Mouse (Mus musculus) lung, postnatal 10 days (tissue): Measurements from ENCODE around the gene Gli1.
A peak's percentile ranks its signal among the peaks of the same experiment; 100 is the strongest.

ENCODE experiments used
- DNase-seq: peaks from one replicate; pipeline ENCODE4 v3.0.0; 2021

Gene Gli1

GRCm38 (mm10) chr10:127343029-127343428, 1.3 kb upstream of the Gli1 start:
- DNase-seq: no peak

GRCm38 (mm10) chr10:127341360-127341690, 449 bp downstream of the Gli1 start:
- no peak for DNase-seq

- peak; percentile 52 for DNase-seq
Measured at GRCm38 (mm10) chr10:127340577-127341359, 1.0 kb downstream of the Gli1 start.

- peak; percentile 80 for DNase-seq
Measured at GRCm38 (mm10) chr10:127339683-127340576, 1.8 kb downstream of the Gli1 start.

- DNase-seq: peak; percentile 94
Measured at GRCm38 (mm10) chr10:127338930-127339682, 2.7 kb downstream of the Gli1 start.

- DNase-seq: no peak
Measured at GRCm38 (mm10) chr10:127337536-127338099, 4.2 kb downstream of the Gli1 start.

DNA sequence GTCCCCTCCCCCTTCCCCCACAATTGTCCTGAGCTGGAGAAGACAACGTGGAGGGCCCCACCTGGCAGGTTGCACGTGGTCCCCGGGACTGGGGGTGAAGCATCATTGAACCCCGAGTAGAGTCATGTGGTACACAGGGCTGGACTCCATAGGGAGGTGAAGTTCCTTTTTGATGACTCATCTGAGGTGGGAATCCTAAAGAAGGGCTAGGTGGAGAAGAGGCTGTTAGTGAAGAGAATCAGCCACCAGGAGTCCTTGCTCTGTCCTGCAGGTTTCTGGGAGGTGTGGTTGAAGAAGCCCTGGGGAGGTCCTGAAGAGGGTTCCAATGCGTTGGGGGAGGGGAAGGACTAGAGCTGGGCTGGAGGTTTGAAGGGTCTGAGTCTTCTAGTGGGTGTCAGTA, 4.8 kb downstream of the Gli1 start:
- DNase-seq: no peak

GRCm38 (mm10) chr10:127335271-127335670, 6.5 kb downstream of the Gli1 start:
- no peak for DNase-seq

DNA sequence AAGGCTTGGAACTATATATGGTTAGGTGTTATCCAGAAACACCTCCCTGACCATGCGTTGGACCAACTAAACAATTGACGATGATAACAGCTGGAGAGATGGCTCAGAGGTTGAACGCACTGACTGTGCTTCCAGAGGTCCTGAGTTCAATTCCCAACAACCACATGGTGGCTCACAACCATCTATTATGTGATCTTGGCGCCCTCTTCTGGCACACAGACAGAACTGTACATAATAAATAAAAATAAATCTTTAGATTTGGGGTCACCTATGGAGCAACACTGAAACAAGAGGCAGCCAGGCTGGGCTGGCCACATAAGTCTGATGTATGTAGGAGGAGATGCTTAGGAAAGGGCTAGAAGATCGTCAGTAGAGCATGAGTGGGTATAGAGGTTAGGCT, 8.6 kb downstream of the Gli1 start:
- no peak for DNase-seq

- no peak for DNase-seq
Measured at GRCm38 (mm10) chr10:127332211-127332874, 9.4 kb downstream of the Gli1 start.

GRCm38 (mm10) chr10:127330212-127330611, 11.6 kb downstream of the Gli1 start:
- DNase-seq: no peak

DNA sequence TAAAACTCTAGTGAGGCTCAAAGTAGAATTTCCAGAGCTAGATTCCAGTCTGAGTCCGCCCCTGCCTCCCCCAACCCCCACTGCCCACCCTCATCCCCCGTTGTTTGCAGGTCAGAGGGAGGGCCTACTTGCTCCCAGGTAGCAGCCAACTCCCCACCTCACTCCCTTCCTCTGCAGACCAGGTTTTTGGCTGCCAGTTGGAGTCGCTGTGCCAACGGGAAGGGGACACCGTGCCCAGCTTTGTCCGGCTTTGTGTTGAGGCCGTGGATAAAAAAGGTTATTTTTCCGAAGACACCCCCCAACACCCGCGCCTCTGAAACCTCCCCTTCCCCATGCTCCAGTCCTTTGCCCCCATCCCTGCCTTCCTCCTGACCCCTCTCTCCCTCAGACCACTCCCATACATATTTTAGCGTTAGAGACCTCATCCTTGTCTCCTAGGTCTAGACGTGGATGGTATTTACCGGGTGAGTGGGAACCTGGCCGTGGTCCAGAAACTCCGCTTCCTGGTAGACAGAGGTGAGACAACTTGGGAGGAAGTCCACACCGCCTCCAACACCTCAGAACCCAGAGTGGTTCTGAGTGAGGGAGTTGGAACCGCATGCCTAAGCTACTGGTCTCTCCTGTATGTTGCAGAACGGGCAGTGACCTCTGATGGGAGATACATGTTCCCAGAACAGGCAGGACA, 14.2 kb downstream of the Gli1 start:
- DNase-seq: no peak

GRCm38 (mm10) chr10:127326828-127327227, 14.9 kb downstream of the Gli1 start:
- peak; percentile 45 for DNase-seq

DNA sequence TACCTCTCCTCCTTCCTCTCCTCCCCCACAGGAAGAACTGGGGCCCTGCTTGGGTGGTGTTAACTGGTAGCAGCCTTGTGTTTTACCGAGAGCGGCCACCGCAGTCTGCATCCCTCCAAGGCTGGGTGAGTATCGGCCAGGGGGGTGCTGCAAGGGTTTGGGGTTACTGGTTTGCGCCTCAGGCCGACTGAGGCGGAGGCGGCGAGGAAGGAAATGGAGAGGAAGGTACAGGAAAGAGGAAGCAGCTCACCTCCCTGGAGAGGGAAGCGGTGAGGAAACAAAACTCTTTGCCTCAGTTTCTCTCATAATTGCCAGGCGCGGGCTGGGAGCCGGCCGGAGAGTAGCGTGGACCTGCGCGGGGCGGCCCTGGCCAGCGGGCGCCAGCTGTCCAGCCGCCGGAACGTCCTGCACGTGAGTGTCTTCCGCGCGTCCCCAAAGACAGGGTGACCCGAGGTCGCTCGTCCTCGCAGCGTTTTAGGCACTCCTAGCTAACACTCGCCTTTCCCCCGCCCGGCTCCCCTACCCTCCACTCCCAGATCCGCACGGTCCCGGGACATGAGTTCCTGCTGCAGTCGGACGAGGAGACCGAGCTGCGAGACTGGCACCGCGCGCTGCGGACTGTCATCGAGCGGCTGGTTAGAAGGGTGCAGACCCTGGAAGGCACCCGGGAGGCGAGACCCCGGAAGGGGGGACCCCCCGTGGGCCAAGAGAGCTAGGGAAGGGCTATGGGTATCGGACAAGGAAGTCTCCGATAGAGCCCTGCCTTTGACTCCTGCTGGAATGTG, 15.6 kb downstream of the Gli1 start:
- peak; percentile 45 for DNase-seq

- DNase-seq: no peak
Measured at GRCm38 (mm10) chr10:127325454-127326016, 16.2 kb downstream of the Gli1 start.

DNA sequence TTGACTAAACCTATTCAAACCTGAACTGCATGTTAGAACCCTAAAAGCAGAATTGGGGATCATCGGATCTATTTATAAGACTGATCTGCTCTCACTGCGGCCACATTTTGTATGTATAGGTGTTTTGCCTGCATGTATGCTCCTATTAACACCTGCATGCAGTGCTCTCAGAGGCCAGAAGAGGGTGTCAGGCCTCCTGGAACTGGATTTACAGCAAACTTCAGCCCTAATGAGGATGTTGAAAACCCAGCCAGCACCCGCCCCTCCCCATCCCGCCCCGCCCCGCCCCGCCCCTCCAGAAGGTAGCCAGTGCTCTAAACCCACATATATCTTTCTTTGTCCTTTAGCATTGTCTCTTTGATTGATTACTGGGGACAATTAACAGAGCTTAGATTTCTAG, 17.3 kb downstream of the Gli1 start:
- peak; percentile 71 for DNase-seq

DNA sequence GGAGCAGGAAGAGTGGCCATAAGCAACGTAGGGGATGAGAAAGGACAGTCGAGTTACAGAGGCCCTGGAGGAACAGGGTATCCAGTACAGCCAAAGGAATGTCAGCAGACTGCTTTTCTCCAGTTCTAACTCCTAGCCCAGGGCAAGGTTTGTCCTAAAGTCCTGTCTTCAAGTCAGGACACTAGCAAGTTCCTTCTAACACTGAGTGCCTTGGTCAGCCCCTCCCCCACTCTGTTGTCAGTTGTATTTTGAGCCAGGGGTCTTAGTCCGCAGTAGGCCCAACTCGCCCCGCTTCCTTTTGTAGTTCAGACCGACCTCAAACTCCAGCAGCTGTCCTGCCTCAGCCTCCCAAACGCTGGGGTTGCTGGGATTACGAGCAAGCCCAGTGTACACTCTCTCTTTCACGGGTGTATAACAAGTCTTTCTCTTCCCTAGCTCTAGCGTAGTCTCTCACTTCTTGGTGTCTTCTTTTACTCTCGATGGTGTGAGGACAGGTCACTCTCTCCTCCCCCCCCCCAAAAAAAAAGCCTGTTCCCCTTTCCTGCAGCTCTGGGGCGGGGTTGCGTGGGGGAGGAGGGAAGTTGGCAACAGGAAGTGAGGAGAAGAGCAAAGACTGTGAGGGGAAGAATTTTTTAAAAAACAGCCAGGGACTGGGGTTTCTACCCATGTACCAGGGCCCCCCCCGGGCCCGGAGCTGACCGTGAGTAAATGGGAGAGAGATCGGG, 18.5 kb downstream of the Gli1 start:
- no peak for DNase-seq

- DNase-seq: no peak
Measured at GRCm38 (mm10) chr10:127322669-127323068, 19.1 kb downstream of the Gli1 start.

DNA sequence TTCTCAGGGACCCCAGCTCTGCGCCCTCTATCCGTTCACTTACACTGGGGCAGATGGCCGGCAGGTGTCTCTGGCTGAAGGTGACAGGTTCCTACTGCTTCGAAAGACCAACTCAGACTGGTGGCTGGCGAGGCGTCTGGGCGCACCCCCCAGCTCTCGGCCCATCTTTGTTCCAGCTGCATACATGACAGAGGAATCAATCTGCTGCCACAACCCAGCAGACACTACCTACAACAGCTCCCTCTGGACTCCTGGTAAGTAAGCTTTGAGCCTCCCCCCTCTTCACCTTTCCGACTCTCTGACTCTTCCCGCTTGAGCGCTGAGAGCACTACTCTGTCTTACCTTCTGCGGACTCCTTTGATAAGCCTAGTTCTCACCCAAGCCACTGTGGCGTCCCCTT, 19.6 kb downstream of the Gli1 start:
- no peak for DNase-seq

- no peak for DNase-seq
Measured at GRCm38 (mm10) chr10:127321621-127322020, 20.2 kb downstream of the Gli1 start, which contains the start of gene Arhgap9. Gene Arhgap9, plus strand, starts transcription at chr10:127321964.
